Comparison of ENCODE assay signal across 17 mouse cellular contexts in the genomic region with DNA sequence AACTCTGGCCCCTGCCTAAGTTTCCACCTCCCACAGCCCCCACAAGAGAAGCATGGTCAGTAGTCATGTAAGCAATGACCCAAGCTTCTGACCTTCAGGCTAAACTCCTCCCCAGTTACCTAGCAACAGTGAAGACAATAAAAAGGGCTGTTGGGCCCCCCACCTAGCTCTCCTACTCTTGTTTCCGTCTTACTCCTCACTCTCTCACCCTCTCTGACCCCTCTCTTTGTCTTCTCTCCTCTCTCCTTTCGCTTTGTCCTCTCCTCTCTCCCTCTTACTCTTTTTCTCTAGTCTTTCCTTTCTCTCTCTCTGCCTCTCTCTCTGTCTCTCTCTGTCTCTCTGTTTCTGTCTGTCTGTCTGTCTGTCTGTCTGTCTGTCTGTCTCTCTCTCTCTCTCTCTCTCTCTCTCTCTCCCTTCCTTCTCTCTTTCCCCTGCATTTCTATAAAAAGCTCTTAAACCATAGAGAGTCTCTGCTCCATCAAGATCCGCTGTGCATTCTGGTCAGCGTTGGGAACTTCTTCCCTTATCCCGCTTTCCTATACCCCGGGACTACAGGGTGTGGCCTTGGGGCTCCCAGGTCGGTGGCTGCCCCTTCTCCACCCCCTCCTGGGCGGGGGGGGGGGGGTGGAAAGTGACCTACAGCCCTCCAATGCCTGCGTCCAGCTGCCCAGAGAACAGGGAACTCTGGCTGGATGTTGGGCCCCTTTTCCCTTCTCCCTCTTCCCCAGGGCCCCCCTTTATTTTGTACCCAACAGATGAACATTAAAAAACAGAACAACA. TPM values are rescaled to one million over a fixed set of nuclear protein-coding genes. Genes with fewer than 3 reads are reported as not detected.
DNase-seq lines count a peak whose midpoint lies in the region; ATAC-seq and TF ChIP-seq lines count a peak whose summit lies in the region.
"Not testable (repeated sequence)": the region's sequence is repeated elsewhere in the genome, so short reads cannot be mapped to it uniquely, and the experiment has no call there.
"Had no signal": no experiment of that assay in that cellular context is flagged by ENCODE, and none has a peak within 500 bp of the region (broad histone marks: within the 10 kb centered on the region; RNA-seq: fewer than 3 reads in every experiment).

No protein-coding gene starts in this region.

- peak; percentile 65 for DNase-seq in R1 (ENCODE audit: low read depth, low spot score)
- DNase-seq in embryo, embryonic 10.5 days (ENCODE audit: low spot score), result peak; percentile 71
- not testable (repeated sequence) for DNase-seq in embryonic facial prominence, embryonic 10.5 days (ENCODE audit: low spot score)
- DNase-seq in kidney, postnatal 0 days (ENCODE audit: low spot score), result peak; percentile 63
- peak; percentile 40 for DNase-seq in midbrain, embryonic 10.5 days (ENCODE audit: low spot score)
- DNase-seq in neural tube, embryonic 10.5 days (ENCODE audit: extremely low spot score, low spot score), result peak; percentile 36

- H3K36me3 ChIP-seq in ES-Bruce4 (ENCODE audit: control insufficient read depth, insufficient read depth, low read length, poor library complexity, severe bottlenecking); embryonic facial prominence, embryonic 10.5 days (replicated peaks); kidney, embryonic 14.5 days (ENCODE audit: control insufficient read depth, insufficient read depth, low read length); kidney, postnatal 0 days (ENCODE audit: insufficient read depth, low read length); midbrain, embryonic 10.5 days: not testable (repeated sequence)

- TF ChIP-seq POLR2A in ES-Bruce4 (IDR thresholded peaks at IDR 0.05; ENCODE audit: insufficient read depth, low read length), result not testable (repeated sequence)

- H3K9me3 ChIP-seq in ES-Bruce4 (replicated peaks; ENCODE audit: control insufficient read depth, insufficient read depth, low read length, poor library complexity, severe bottlenecking); embryonic facial prominence, embryonic 10.5 days; kidney, embryonic 14.5 days (ENCODE audit: control insufficient read depth, low read length); kidney, postnatal 0 days (replicated peaks; ENCODE audit: low read length); midbrain, embryonic 10.5 days (replicated peaks): not testable (repeated sequence)

- WGBS in embryonic facial prominence, embryonic 10.5 days, result 25% methylated on average over 9 of the region's 9 CpGs
- WGBS in kidney, embryonic 14.5 days, result 25% methylated on average over 9 of the region's 9 CpGs
- 25% methylated on average over 9 of the region's 9 CpGs for WGBS in kidney, postnatal 0 days
- 21% methylated on average over 9 of the region's 9 CpGs for WGBS in midbrain, embryonic 10.5 days

- peak; percentile 95 for ATAC-seq in kidney, embryonic 14.5 days (ENCODE audit: low FRiP score, low TSS enrichment)
- ATAC-seq in kidney, postnatal 0 days (replicated peaks; ENCODE audit: low FRiP score, low read depth), result 0 out of 2 replicates have a peak, but pooled peaks have one; percentile 46

- peak overlapping the region; percentile 59; the same call in 1 of the 2 replicates for H3K27ac ChIP-seq in ES-Bruce4 (ENCODE audit: insufficient read depth, low read length)
- H3K27ac ChIP-seq in embryonic facial prominence, embryonic 10.5 days (replicated peaks), result 0 out of 2 replicates have a peak overlapping the region, but pooled peaks have one; percentile 35
- H3K27ac ChIP-seq in kidney, embryonic 14.5 days (ENCODE audit: low read depth, low read length); kidney, postnatal 0 days: not testable (repeated sequence)
- H3K27ac ChIP-seq in midbrain, embryonic 10.5 days (replicated peaks), result peak overlapping the region; percentile 67

- not testable (repeated sequence) for H3K9ac ChIP-seq in ES-Bruce4 (ENCODE audit: low read depth, poor library complexity, severe bottlenecking); kidney, embryonic 14.5 days (ENCODE audit: low read depth, low read length); kidney, postnatal 0 days (ENCODE audit: low read depth, low read length)

- not testable (repeated sequence) for H3K4me3 ChIP-seq in ES-Bruce4 (ENCODE audit: low read depth, low read length); embryonic facial prominence, embryonic 10.5 days; kidney, embryonic 14.5 days (ENCODE audit: low read length); kidney, postnatal 0 days (replicated peaks; ENCODE audit: low read depth, low read length); midbrain, embryonic 10.5 days

- not testable (repeated sequence) for TF ChIP-seq EP300 in ES-Bruce4 (IDR thresholded peaks at IDR 0.05; ENCODE audit: insufficient read depth, low read depth, low read length)

- H3K27me3 ChIP-seq in ES-Bruce4 (ENCODE audit: control insufficient read depth, insufficient read depth, low read length, poor library complexity, severe bottlenecking); embryonic facial prominence, embryonic 10.5 days (replicated peaks; ENCODE audit: low read depth, poor library complexity, severe bottlenecking); kidney, embryonic 14.5 days (ENCODE audit: control insufficient read depth, insufficient read depth, low read length); kidney, postnatal 0 days (ENCODE audit: insufficient read depth, low read length); midbrain, embryonic 10.5 days (ENCODE audit: low read depth, poor library complexity, severe bottlenecking): not testable (repeated sequence)

- TF ChIP-seq CTCF in ES-Bruce4 (IDR thresholded peaks at IDR 0.05; ENCODE audit: low read depth, low read length); kidney, postnatal 0 days (IDR thresholded peaks at IDR 0.05; ENCODE audit: low read depth): not testable (repeated sequence)

- not testable (repeated sequence) for H3K4me1 ChIP-seq in ES-Bruce4 (ENCODE audit: control insufficient read depth, insufficient read depth, low read length); embryonic facial prominence, embryonic 10.5 days; kidney, embryonic 14.5 days (ENCODE audit: control insufficient read depth, insufficient read depth, low read length); kidney, postnatal 0 days (replicated peaks; ENCODE audit: insufficient read depth, low read length)
- peaks cover 13% of the 10 kb centered on the region for H3K4me1 ChIP-seq in midbrain, embryonic 10.5 days

- H3K4me2 ChIP-seq in kidney, embryonic 14.5 days (replicated peaks; ENCODE audit: low read depth, low read length); kidney, postnatal 0 days (ENCODE audit: low read length): not testable (repeated sequence)

RNA-seq across cellular contexts. Expression of gene Sgo2b, which starts 18.8 kb away (rescaled TPM):
- 1.4 and 1.5 TPM in 2 replicates for polyA plus RNA-seq in ES-Bruce4 (2011; ENCODE audit: insufficient read depth, insufficient read length, low read depth, missing spikeins)
- polyA plus RNA-seq in embryonic facial prominence, embryonic 10.5 days (2016; fragmentation: Nextera tagmentation; extraction: Ambion mirVana), result 0.05 and 0.17 TPM in 2 replicates
- not detected in 2 replicates for polyA plus RNA-seq in kidney, embryonic 14.5 days (2014; fragmentation: Nextera tagmentation; extraction: Ambion mirVana)
- not detected in 2 replicates for polyA plus RNA-seq in kidney, postnatal 0 days (2015; fragmentation: Nextera tagmentation; extraction: Ambion mirVana)
- polyA plus RNA-seq in midbrain, embryonic 10.5 days (2016; fragmentation: Nextera tagmentation; extraction: Ambion mirVana), result 0.04 TPM in 1 of 2 replicates, not detected in the other
- polyA plus RNA-seq: adrenal gland, adult 2 months; embryonic facial prominence, embryonic 14.5 days; forebrain, embryonic 13.5 days; forebrain, embryonic 16.5 days; heart, adult 2 months; heart, embryonic 10.5 days; heart, embryonic 13.5 days; heart, embryonic 16.5 days; hindbrain, embryonic 13.5 days had no signal
